Mouse (Mus musculus) layer of hippocampus, adult 8-10 months (tissue): ENCODE results near the gene Olfr1501. TPM values are rescaled to one million over a fixed set of nuclear protein-coding genes. Genes with fewer than 3 reads are reported as not detected.
"Not testable (repeated sequence)": the region's sequence is repeated elsewhere in the genome, so short reads cannot be mapped to it uniquely, and the experiment has no call there.

Experiments used
- DNase-seq, 2 experiments: peaks; one replicate each; pipeline ENCODE4 v3.0.0; 2022; ENCODE audit warnings: low spot score in 2 of 2
- total RNA-seq, 4 experiments: library from RNA; stranded (reverse); gene quantifications; 2 replicates each; pipeline ENCODE4 v1.2.4; 2022

Olfr1501 gene
- not detected for total RNA-seq

GRCm38 (mm10) chr19:13850592-13850991, at the start of gene Olfr1501:
Olfr1501 (minus strand) TSS chr19:13850692.
- DNase-seq = not testable (repeated sequence)

GRCm38 (mm10) chr19:13897828-13898227, 47.3 kb upstream of the Olfr1501 start, which contains the start of gene Olfr1504:
Olfr1504 (minus strand) TSS chr19:13897928.
- DNase-seq = no peak

GRCm38 (mm10) chr19:13861495-13861894, 11.0 kb upstream of the Olfr1501 start, which contains the start of gene Olfr1502:
Olfr1502 (plus strand) TSS chr19:13861795.
- DNase-seq = no peak

GRCm38 (mm10) chr19:13830388-13830787, 20.1 kb downstream of the Olfr1501 start, which contains the start of gene Olfr1500:
Olfr1500 (minus strand) TSS chr19:13830488.
- no peak for DNase-seq

- DNase-seq = no peak
These were observed 22.0 kb downstream of the Olfr1501 start for GRCm38 (mm10) chr19:13828447-13828846.

GRCm38 (mm10) chr19:13820847-13821246, 29.6 kb downstream of the Olfr1501 start:
- no peak for DNase-seq

- DNase-seq = no peak
These were observed 31.1 kb downstream of the Olfr1501 start, which contains the start of gene Olfr1499 for GRCm38 (mm10) chr19:13819347-13819746. Olfr1499 (minus strand) TSS chr19:13819447.

- no peak for DNase-seq
These were observed 31.7 kb downstream of the Olfr1501 start for GRCm38 (mm10) chr19:13818827-13819226.

- DNase-seq = no peak
These were observed 37.7 kb downstream of the Olfr1501 start for GRCm38 (mm10) chr19:13812823-13813222.

GRCm38 (mm10) chr19:13805486-13805885, 45.0 kb downstream of the Olfr1501 start:
- DNase-seq = not testable (repeated sequence)

GRCm38 (mm10) chr19:13798102-13798501, 52.4 kb downstream of the Olfr1501 start, which contains the start of gene Olfr1497:
Olfr1497 (minus strand) TSS chr19:13798202.
- DNase-seq = no peak

Other genes with a start within 250 kb of the Olfr1501 start
- gene Olfr1487, start 233.3 kb downstream of the Olfr1501 start, total RNA-seq = not detected
- not detected for gene Olfr1489, start 219.1 kb downstream of the Olfr1501 start, total RNA-seq
- not detected for gene Olfr1490, start 199.6 kb downstream of the Olfr1501 start, total RNA-seq
- not detected for gene Olfr1491, start 153.4 kb downstream of the Olfr1501 start, total RNA-seq
- not detected for gene Olfr1493-ps1, start 127.4 kb downstream of the Olfr1501 start, total RNA-seq
- not detected for gene Olfr1494, start 111.0 kb downstream of the Olfr1501 start, total RNA-seq
- gene Olfr1495, start 86.1 kb downstream of the Olfr1501 start, total RNA-seq = not detected
- not detected for gene Olfr1496, start 72.8 kb downstream of the Olfr1501 start, total RNA-seq
- gene Olfr1497, start 52.5 kb downstream of the Olfr1501 start, total RNA-seq = not detected
- gene Olfr1499, start 31.2 kb downstream of the Olfr1501 start, total RNA-seq = not detected
- not detected for gene Olfr1500, start 20.2 kb downstream of the Olfr1501 start, total RNA-seq
- gene Olfr1502, start 11.1 kb upstream of the Olfr1501 start, total RNA-seq = not detected
- not detected for gene Olfr1504, start 47.2 kb upstream of the Olfr1501 start, total RNA-seq
- not detected for gene Olfr1505, start 62.8 kb upstream of the Olfr1501 start, total RNA-seq